Mouse (Mus musculus) intestine, embryonic 16.5 days (tissue): Measurements from ENCODE around the gene Gltp. TPM values are rescaled to one million over a fixed set of nuclear protein-coding genes. Genes with fewer than 3 reads are reported as not detected.

Experiments used
- ATAC-seq: fragments of 200-750 bp; cut with Nextera tagmentation; 2 replicates; pipeline ENCODE4 v1.8.0; 2017; ENCODE audit warnings: moderate TSS enrichment, moderate library complexity
- H3K27ac ChIP-seq: fragments of 300-500 bp; sonication (generic); 2 replicates; pipeline ENCODE4 v1.5.1; 2014; ENCODE audit warnings: mild to moderate bottlenecking, low read length
- H3K27me3 ChIP-seq: fragments of 300-500 bp; sonication (generic); replicated peaks from 2 replicates; pipeline ENCODE4 v1.6.1; 2014; ENCODE audit warnings: low read length, control low read depth, mixed read lengths; ENCODE audit not compliant: control insufficient read depth, insufficient read depth
- H3K36me3 ChIP-seq: fragments of 300-500 bp; sonication (generic); 2 replicates; pipeline ENCODE4 v1.6.1; 2014; ENCODE audit warnings: low read length, control low read depth; ENCODE audit not compliant: control insufficient read depth, insufficient read depth
- H3K4me1 ChIP-seq: fragments of 300-500 bp; sonication (generic); 2 replicates; pipeline ENCODE4 v1.6.1; 2014; ENCODE audit warnings: low read length, control low read depth, mixed read lengths; ENCODE audit not compliant: control insufficient read depth, insufficient read depth
- H3K4me2 ChIP-seq: fragments of 300-500 bp; sonication (generic); 2 replicates; pipeline ENCODE4 v1.6.1; 2014; ENCODE audit warnings: low read depth, low read length, control low read depth
- H3K4me3 ChIP-seq: fragments of 300-500 bp; sonication (generic); 2 replicates; pipeline ENCODE4 v1.5.1; 2014; ENCODE audit warnings: mild to moderate bottlenecking, low read length
- H3K9ac ChIP-seq: fragments of 300-500 bp; sonication (generic); 2 replicates; pipeline ENCODE4 v1.6.1; 2014; ENCODE audit warnings: low read depth, low read length
- H3K9me3 ChIP-seq: fragments of 300-500 bp; sonication (generic); 2 replicates; pipeline ENCODE4 v1.6.1; 2016; ENCODE audit warnings: low read length, control low read depth; ENCODE audit not compliant: control insufficient read depth
- WGBS: fragments of 180-500 bp; shearing (Covaris S2); extraction: QIAGEN DNeasy Blood & Tissue Kit; methylation state at CpG from one replicate; pipeline ENCODE4 v1.1.7; 2014; 5-methylcytosine and 5-hydroxymethylcytosine counted together
- microRNA-seq: library from miRNA; unstranded; fragments of <30 nt; microRNA quantifications from one replicate; pipeline ENCODE4, GENCODE M21; 2016
- polyA plus RNA-seq: library from polyadenylated mRNA; unstranded; fragments of >200 nt; fragmentation: Nextera tagmentation; extraction: Ambion mirVana; gene quantifications from 2 replicates; pipeline ENCODE4 v1.2.1, GENCODE M21; 2015

Gltp gene
- polyA plus RNA-seq, 1 experiment from 2014 or later, result 103 TPM

- peak overlapping the region; percentile 21; the same call in 1 of the 2 replicates for H3K4me3 ChIP-seq
- no peaks in the 10 kb centered on the region for H3K36me3 ChIP-seq
- H3K27me3 ChIP-seq, result peaks cover 4% of the 10 kb centered on the region; the same call in 1 of the 2 replicates
- no peak overlapping the region for H3K27ac ChIP-seq
- peak overlapping the region; percentile 52 for H3K4me2 ChIP-seq
- WGBS, result 12% methylated on average over 22 of the region's 22 CpGs
- H3K4me1 ChIP-seq, result peaks cover 8% of the 10 kb centered on the region; the same call in 1 of the 2 replicates
- peak overlapping the region; percentile 56; the same call in 1 of the 2 replicates for H3K9ac ChIP-seq
- no peaks in the 10 kb centered on the region for H3K9me3 ChIP-seq
- peak; percentile 86 for ATAC-seq
Observed at GRCm38 (mm10) chr5:114638769-114639644, 51.8 kb downstream of the Gltp start.

DNA sequence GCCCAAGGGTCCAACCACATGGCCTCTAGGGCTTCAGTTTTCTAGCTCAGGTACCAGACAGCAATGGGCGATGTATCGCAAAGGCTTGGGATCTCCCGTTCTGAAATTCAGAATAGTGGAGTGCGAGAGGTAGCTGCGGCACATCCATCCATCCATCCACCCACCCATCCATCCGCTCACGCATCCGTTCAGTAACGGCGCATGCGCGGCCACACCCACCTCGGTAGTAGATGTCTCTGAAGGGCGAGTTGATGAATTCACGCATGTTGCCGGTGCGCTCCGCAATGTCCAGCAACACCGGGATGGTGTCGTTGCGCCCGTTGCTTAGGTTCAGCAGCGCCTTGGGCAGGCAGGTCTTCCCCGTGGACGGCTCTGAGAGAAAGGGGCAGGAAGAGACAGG is 54.7 kb downstream of the Gltp start:
- Histone ChIP-seq H3K9ac (no peak overlapping the region), H3K4me1 (peaks cover 8% of the 10 kb centered on the region; the same call in 1 of the 2 replicates)
- no peak for ATAC-seq

DNA sequence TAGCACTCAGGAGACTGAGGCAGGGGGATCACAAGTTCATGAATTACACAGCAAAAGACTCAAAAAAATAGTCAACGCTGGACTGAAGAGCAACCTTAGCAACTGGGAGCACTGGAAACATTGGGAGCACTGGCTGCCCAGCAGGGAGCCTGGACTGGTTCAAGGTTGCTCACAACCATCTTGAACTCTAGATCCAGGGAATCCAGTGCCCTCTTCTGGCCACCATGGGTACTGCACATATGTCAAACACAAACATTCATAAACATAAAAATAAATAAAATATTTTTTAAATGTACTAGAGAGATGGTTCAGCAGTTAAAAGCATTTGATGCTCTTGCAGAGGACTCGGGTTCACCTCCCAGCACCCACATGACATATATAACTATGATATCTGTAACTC is 59.4 kb downstream of the Gltp start:
- no peak overlapping the region for H3K27ac ChIP-seq
- H3K36me3 ChIP-seq, result no peaks in the 10 kb centered on the region
- no peak for ATAC-seq
- H3K4me2 ChIP-seq, result no peak overlapping the region
- no peaks in the 10 kb centered on the region for H3K27me3 ChIP-seq
- H3K4me1 ChIP-seq, result no peaks in the 10 kb centered on the region
- H3K4me3 ChIP-seq, result no peak overlapping the region
- 47% methylated on average over 2 of the region's 2 CpGs for WGBS
- no peak overlapping the region for H3K9ac ChIP-seq
- no peaks in the 10 kb centered on the region for H3K9me3 ChIP-seq

More for the DNA sequence above, 54.7 kb downstream of the Gltp start:
- Histone ChIP-seq H3K27ac (no peak overlapping the region), H3K4me2 (no peak overlapping the region), H3K27me3 (peaks cover 4% of the 10 kb centered on the region; the same call in 1 of the 2 replicates), H3K9me3 (no peaks in the 10 kb centered on the region), H3K36me3 (no peaks in the 10 kb centered on the region), H3K4me3 (no peak overlapping the region)
- 80% methylated on average over 25 of the region's 25 CpGs for WGBS

- Histone ChIP-seq H3K4me1 (no peaks in the 10 kb centered on the region), H3K9me3 (no peaks in the 10 kb centered on the region), H3K9ac (no peak overlapping the region), H3K27me3 (no peaks in the 10 kb centered on the region), H3K4me2 (no peak overlapping the region), H3K27ac (no peak overlapping the region), H3K36me3 (no peaks in the 10 kb centered on the region), H3K4me3 (no peak overlapping the region)
- WGBS, result 25% methylated on average over 3 of the region's 3 CpGs
- ATAC-seq, result no peak
Observed at GRCm38 (mm10) chr5:114625590-114625989, 65.2 kb downstream of the Gltp start.

GRCm38 (mm10) chr5:114620305-114620704 is 70.5 kb downstream of the Gltp start:
- H3K9ac ChIP-seq, result no peak overlapping the region
- no peak overlapping the region for H3K4me3 ChIP-seq
- no peak overlapping the region for H3K4me2 ChIP-seq
- 43% methylated on average over 6 of the region's 6 CpGs for WGBS
- H3K27me3 ChIP-seq, result no peaks in the 10 kb centered on the region
- 0 out of 2 replicates have a peak, but pooled peaks cover 5% of the 10 kb centered on the region for H3K4me1 ChIP-seq
- H3K9me3 ChIP-seq, result no peaks in the 10 kb centered on the region
- ATAC-seq, result no peak
- H3K36me3 ChIP-seq, result no peaks in the 10 kb centered on the region
- no peak overlapping the region for H3K27ac ChIP-seq

Small RNA genes lying within 50 kb of the gene (microRNA-seq; reads per million reads assigned to microRNA genes)
- gene Mir7028, result not detected

Other genes starting within 250 kb of the Gltp start
- gene Mmab, start 246.9 kb downstream of the Gltp start, polyA plus RNA-seq, result 30.4 and 34.6 TPM in 2 replicates
- gene Mvk, start 246.7 kb downstream of the Gltp start, polyA plus RNA-seq, result 61.0 and 61.7 TPM in 2 replicates
- gene Fam222a, start 123.0 kb downstream of the Gltp start, polyA plus RNA-seq, result 3.9 and 5.8 TPM in 2 replicates
- gene Trpv4, start 32.6 kb downstream of the Gltp start, polyA plus RNA-seq, result 0.73 and 0.93 TPM in 2 replicates
- 5.8 and 8.2 TPM in 2 replicates for gene Tchp, start 16.8 kb upstream of the Gltp start, polyA plus RNA-seq
- gene Ankrd13a, start 83.7 kb upstream of the Gltp start, polyA plus RNA-seq, result 12.7 and 16.7 TPM in 2 replicates
- gene Git2, start 84.5 kb upstream of the Gltp start, polyA plus RNA-seq, result 27.1 and 29.9 TPM in 2 replicates
- gene 1500011B03Rik, start 132.5 kb upstream of the Gltp start, polyA plus RNA-seq, result 51.5 and 54.7 TPM in 2 replicates
- not detected in 2 replicates for gene 4930519G04Rik, start 162.7 kb upstream of the Gltp start, polyA plus RNA-seq
- 0.10 TPM in 2 replicates for gene Gm9936, start 167.7 kb upstream of the Gltp start, polyA plus RNA-seq
- gene Oasl2, start 206.0 kb upstream of the Gltp start, polyA plus RNA-seq, result 6.0 and 7.4 TPM in 2 replicates
- 1.3 and 2.1 TPM in 2 replicates for gene Oasl1, start 232.3 kb upstream of the Gltp start, polyA plus RNA-seq